Mouse (Mus musculus) ES-Bruce4 (cell line): ENCODE measurements around the gene Trim47. TPM values are rescaled to one million over a fixed set of nuclear protein-coding genes. Genes with fewer than 3 reads are reported as not detected.

Experiments
- H3K27ac ChIP-seq: 2 replicates; pipeline ENCODE4 v1.5.1; 2012; ENCODE audit warnings: low read length, inconsistent platforms; ENCODE audit not compliant: insufficient read depth
- H3K27me3 ChIP-seq: 2 replicates; pipeline ENCODE4 v1.6.1; 2012; ENCODE audit warnings: mild to moderate bottlenecking, low read length, inconsistent platforms; ENCODE audit not compliant: control insufficient read depth, poor library complexity, insufficient read depth, severe bottlenecking
- H3K36me3 ChIP-seq: 2 replicates; pipeline ENCODE4 v1.6.1; 2012; ENCODE audit warnings: inconsistent platforms, mild to moderate bottlenecking, low read length, moderate library complexity; ENCODE audit not compliant: control insufficient read depth, poor library complexity, insufficient read depth, severe bottlenecking
- H3K4me1 ChIP-seq: one replicate; pipeline ENCODE4 v1.8.1; 2011; ENCODE audit warnings: low read length; ENCODE audit not compliant: control insufficient read depth, insufficient read depth
- H3K4me3 ChIP-seq: 2 replicates; pipeline ENCODE4 v1.5.1; 2011; ENCODE audit warnings: low read depth, mild to moderate bottlenecking, low read length
- H3K9ac ChIP-seq: 2 replicates; pipeline ENCODE4 v1.6.1; 2012; ENCODE audit warnings: low read depth, mild to moderate bottlenecking, inconsistent platforms; ENCODE audit not compliant: poor library complexity, severe bottlenecking
- H3K9me3 ChIP-seq: replicated peaks from 2 replicates; pipeline ENCODE4 v1.6.1; 2012; ENCODE audit warnings: mild to moderate bottlenecking, low read length, inconsistent platforms; ENCODE audit not compliant: control insufficient read depth, poor library complexity, insufficient read depth, severe bottlenecking
- CTCF ChIP-seq: IDR thresholded peaks from one replicate; pipeline ENCODE4 v1.8.1; 2011; ENCODE audit warnings: low read depth, low read length
- EP300 ChIP-seq: IDR thresholded peaks from 2 replicates; pipeline ENCODE4 v1.6.1; 2011; ENCODE audit warnings: low read depth, low read length; ENCODE audit not compliant: insufficient read depth
- POLR2A ChIP-seq: IDR thresholded peaks from one replicate; pipeline ENCODE4 v1.8.1; 2011; ENCODE audit warnings: low read length; ENCODE audit not compliant: insufficient read depth
- polyA plus RNA-seq: library from polyadenylated mRNA; stranded (reverse); fragments of >200 nt; gene quantifications from 2 replicates; pipeline ENCODE4 v1.2.4, GENCODE M21; 2011; ENCODE audit warnings: low read depth; ENCODE audit not compliant: missing spikeins, insufficient read depth, insufficient read length

Gene Trim47
- polyA plus RNA-seq: 3.9 and 7.1 TPM in 2 replicates

DNA sequence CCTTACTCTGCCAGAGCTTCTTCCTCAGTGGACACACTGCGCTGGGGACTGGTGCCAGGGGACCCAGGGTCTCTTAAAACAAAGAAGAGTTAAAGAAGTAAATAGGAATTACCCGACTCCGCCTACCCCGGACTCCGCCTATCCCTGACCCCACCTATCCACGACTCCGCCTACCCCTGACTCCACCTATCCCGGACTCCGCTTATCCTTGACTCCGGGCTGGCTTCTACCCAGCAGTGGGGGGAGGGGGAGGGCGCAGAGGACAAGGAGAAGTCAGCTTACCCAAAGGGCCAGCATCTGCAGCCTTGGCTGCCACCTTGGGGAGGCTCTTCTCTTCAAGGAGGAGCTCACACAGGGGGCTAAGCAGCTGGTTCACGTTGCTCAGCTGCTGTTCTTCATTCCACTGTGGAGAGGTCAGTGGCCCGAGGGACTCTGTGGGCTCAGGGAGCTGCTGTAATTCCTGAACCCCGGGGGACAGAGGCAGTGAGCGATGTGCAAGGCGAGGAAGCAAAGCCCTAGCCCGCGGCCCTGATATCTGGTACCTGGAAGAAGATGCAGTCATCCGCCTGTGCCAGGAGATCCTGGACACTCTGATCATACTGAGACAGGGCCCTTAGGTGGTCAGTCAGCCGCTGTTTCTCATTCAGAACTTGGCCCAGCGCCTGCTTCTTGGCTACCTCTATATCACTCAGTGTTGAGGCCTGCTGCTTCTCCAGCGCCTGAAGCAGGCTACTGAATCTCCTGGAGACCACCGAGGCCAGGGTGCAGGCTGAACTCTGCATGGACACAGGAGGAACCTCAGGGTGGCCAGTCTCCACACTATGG, at the start of gene Trim47:
Gene Trim47, minus strand, starts transcription at position 55 of the 825 bp plus-strand sequence.
- no peak within 1 kb of the TSS; the same call in 1 of the 2 replicates for H3K9ac ChIP-seq
- H3K4me3 ChIP-seq: peak within 1 kb of the TSS; percentile 43
- H3K9me3 ChIP-seq: no peaks in the 10 kb centered on the region
- no peak for TF ChIP-seq CTCF
- TF ChIP-seq POLR2A: no peak
- TF ChIP-seq EP300: no peak
- peaks cover 3% of the 10 kb centered on the region for H3K4me1 ChIP-seq
- no peak within 1 kb of the TSS for H3K27ac ChIP-seq
- H3K27me3 ChIP-seq: no peaks in the 10 kb centered on the region
- peaks cover 7% of the 10 kb centered on the region for H3K36me3 ChIP-seq

GRCm38 (mm10) chr11:116176010-116176409, 49.0 kb upstream of the Trim47 start:
- no peak overlapping the region for H3K9ac ChIP-seq
- H3K27me3 ChIP-seq: no peaks in the 10 kb centered on the region
- H3K9me3 ChIP-seq: no peaks in the 10 kb centered on the region
- H3K27ac ChIP-seq: no peak overlapping the region
- peaks cover 2% of the 10 kb centered on the region; the same call in 1 of the 2 replicates for H3K36me3 ChIP-seq
- H3K4me1 ChIP-seq: no peaks in the 10 kb centered on the region
- TF ChIP-seq EP300: no peak
- H3K4me3 ChIP-seq: no peak overlapping the region

- TF ChIP-seq EP300: no peak
- no peak for TF ChIP-seq CTCF
- no peak for TF ChIP-seq POLR2A
- peaks cover 2% of the 10 kb centered on the region; the same call in 1 of the 2 replicates for H3K36me3 ChIP-seq
- H3K27ac ChIP-seq: no peak overlapping the region
- no peak overlapping the region for H3K4me3 ChIP-seq
- H3K9ac ChIP-seq: no peak overlapping the region
- no peaks in the 10 kb centered on the region for H3K27me3 ChIP-seq
- H3K4me1 ChIP-seq: no peaks in the 10 kb centered on the region
- H3K9me3 ChIP-seq: no peaks in the 10 kb centered on the region
Observed at GRCm38 (mm10) chr11:116174775-116175448, 47.9 kb upstream of the Trim47 start.

DNA sequence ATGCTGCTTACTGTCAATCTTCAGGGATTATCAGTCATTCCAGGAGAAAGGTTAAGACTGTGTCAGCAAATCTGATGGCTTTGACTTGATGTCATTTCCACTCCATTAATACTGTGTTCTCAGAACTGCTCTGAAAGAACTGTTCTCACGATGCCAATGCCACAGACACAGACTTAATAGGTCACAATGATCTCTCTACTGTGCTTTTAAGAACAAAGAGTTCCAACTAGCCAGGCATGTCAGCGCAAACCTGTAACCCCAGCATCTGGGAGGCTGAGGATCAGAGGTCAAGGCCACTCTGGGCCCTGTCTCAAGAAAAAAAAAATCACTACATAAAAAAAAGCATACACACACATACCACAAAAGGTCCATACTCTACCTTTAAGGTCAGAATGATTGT, 44.9 kb upstream of the Trim47 start:
- Histone ChIP-seq H3K4me3 (no peak overlapping the region), H3K9ac (no peak overlapping the region), H3K36me3 (peaks cover 2% of the 10 kb centered on the region; the same call in 1 of the 2 replicates)

DNA sequence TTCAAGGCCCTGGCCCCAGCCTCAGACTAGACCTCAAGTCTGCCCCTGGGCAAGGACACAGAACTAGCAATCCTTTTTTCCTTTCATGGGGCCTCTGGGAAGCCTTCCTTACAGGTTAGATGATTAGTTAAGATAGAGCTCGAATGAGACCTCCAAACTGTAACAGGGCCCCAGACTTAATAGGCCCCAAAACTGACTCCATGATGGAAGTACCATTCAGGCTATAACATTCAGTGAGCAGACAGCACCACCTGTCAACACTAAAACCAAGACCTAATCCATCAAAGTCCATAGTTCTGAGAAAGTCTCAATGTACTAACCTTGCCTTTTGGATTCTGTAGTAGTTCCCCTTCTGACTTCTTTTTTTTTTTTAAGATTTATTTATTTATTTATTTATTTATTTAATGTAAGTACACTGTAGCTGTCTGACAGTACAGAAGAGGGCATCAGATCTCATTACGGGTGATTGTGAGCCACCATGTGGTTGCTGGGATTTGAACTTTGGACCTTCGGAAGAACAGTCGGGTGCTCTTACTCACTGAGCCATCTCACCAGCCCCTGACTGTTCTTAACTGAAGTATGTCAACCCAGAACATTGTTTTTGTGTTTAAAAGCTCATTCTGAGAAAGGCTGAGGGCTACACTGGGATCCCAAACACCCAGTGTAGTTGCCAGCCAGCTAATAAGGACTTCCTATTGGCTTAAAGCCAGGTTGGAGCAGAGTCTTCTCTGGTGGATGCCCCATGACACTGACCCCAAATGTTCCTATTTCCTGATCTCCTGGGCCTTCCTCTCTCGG, 43.2 kb upstream of the Trim47 start:
- Histone ChIP-seq H3K9me3 (no peaks in the 10 kb centered on the region), H3K4me3 (no peak overlapping the region), H3K4me1 (no peaks in the 10 kb centered on the region), H3K9ac (no peak overlapping the region), H3K36me3 (peaks cover 2% of the 10 kb centered on the region; the same call in 1 of the 2 replicates), H3K27ac (no peak overlapping the region), H3K27me3 (no peaks in the 10 kb centered on the region)
- no peak for TF ChIP-seq EP300
- TF ChIP-seq POLR2A: no peak
- TF ChIP-seq CTCF: no peak

More for the DNA sequence above, 44.9 kb upstream of the Trim47 start:
- Histone ChIP-seq H3K4me1 (no peaks in the 10 kb centered on the region), H3K9me3 (no peaks in the 10 kb centered on the region), H3K27me3 (no peaks in the 10 kb centered on the region), H3K27ac (no peak overlapping the region)
- TF ChIP-seq CTCF (no peak), POLR2A (no peak), EP300 (no peak)
